In the genomic region with DNA sequence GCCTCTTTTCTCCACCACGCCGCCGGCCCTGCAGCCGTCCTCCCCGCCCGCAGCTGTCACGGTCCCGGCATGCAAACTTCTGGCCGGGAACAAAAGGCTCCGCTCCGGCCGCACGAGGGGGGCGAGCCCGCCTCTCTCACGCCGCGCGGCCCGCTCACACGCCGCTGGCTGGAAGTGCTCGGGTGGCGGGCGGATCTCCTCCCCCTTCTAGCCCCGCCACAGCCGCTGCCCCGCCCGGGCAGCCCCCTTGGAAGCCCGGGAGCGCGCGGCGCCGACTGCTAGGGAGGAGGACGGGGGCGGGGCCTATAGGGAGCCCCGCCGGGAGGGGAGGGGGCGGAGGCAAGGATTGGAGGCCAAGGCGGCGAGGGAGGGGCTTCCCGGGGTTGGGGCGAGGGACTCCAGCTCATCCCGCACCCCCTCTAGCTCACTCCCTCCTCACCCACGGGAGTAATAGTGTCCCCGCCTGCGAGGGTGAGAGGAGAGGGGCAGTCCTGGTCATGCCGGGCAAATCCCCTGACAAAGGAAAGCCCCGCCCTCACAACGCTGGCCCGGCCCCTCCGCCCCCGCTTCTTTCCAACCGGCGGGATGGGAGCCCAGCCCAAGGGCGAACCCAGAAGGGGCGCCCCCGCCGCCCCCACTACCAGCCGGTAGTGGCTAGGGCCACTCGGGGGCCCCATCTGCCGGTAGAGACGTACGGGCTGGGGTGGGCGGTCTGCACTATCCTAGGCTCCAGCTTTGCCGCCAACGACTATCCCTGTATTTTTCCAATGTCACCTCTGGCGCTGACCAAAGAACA, we compare ENCODE assay signal across 8 mouse cellular contexts.
DNase-seq lines count a peak whose midpoint lies in the region; ATAC-seq lines count a peak whose summit lies in the region.

No protein-coding gene starts in this region.

- peak overlapping the region; percentile 86 for H3K27ac ChIP-seq in hindbrain, embryonic 16.5 days (ENCODE audit: low read depth, low read length)

- peaks cover 47% of the 10 kb centered on the region for H3K4me1 ChIP-seq in hindbrain, embryonic 16.5 days (ENCODE audit: control insufficient read depth, insufficient read depth, low read depth, low read length)

- peak overlapping the region; percentile 75 for H3K4me2 ChIP-seq in hindbrain, embryonic 16.5 days (ENCODE audit: low read length)

- WGBS in hindbrain, embryonic 16.5 days, result under 1% methylated on average over 59 of the region's 69 CpGs

- no peaks in the 10 kb centered on the region for H3K36me3 ChIP-seq in hindbrain, embryonic 16.5 days (ENCODE audit: control insufficient read depth, insufficient read depth, low read length)

- no peaks in the 10 kb centered on the region for H3K9me3 ChIP-seq in hindbrain, embryonic 16.5 days (ENCODE audit: control insufficient read depth, low read length)

- no peaks in the 10 kb centered on the region for H3K27me3 ChIP-seq in hindbrain, embryonic 16.5 days (replicated peaks; ENCODE audit: control insufficient read depth, insufficient read depth, low read length)

- peak; percentile 94 for ATAC-seq in hindbrain, embryonic 16.5 days

- H3K4me3 ChIP-seq in hindbrain, embryonic 16.5 days (ENCODE audit: low read length), result peak overlapping the region; percentile 83

- DNase-seq in WW6 (ENCODE audit: low read depth, low spot score), result peak; percentile 67
- peak; percentile 38 to 59 for DNase-seq in cerebellum, postnatal 36 days
- DNase-seq in gastrocnemius, adult 18-20 months (ENCODE audit: low spot score), result peak; percentile 86
- peak; percentile 69 to 82 for DNase-seq in left cerebral cortex, adult 18-20 months (ENCODE audit: low spot score in 2 of 2)
- peak; percentile 93 to 95 for DNase-seq in lung, postnatal 4 days
- DNase-seq in retina, postnatal 7 days (ENCODE audit: low read depth, low spot score), result peak; percentile 90
- DNase-seq in urinary bladder, adult 2 months (ENCODE audit: low spot score), result peak; percentile 84

- H3K9ac ChIP-seq in hindbrain, embryonic 16.5 days (ENCODE audit: low read depth, low read length), result peak overlapping the region; percentile 83

Comparison
In these comparisons a context has a peak if more than half of its experiments do, and no peak if none do; other contexts are left out.
1. Peak in every context shown above with its lines: DNase-seq, ATAC-seq, H3K4me3 ChIP-seq and H3K27ac ChIP-seq.